Mouse (Mus musculus) cerebellum, adult 2 months (tissue): ENCODE measurements around the gene AY074887. TPM values are rescaled to one million over a fixed set of nuclear protein-coding genes. Genes with fewer than 3 reads are reported as not detected.

ENCODE experiments used
- DNase-seq, 2 experiments: peaks; one replicate each; pipeline ENCODE4 v3.0.0; 2021
- H3K27ac ChIP-seq: fragments of 200-500 bp; 2 replicates; pipeline ENCODE4 v1.5.1; 2012; ENCODE audit warnings: low read length, control low read depth, inconsistent platforms; ENCODE audit not compliant: insufficient read depth
- H3K27me3 ChIP-seq: fragments of 200-500 bp; 2 replicates; pipeline ENCODE4 v1.6.1; 2012; ENCODE audit warnings: inconsistent platforms, mild to moderate bottlenecking, low read length, moderate library complexity; ENCODE audit not compliant: control insufficient read depth, insufficient read depth
- H3K4me1 ChIP-seq: fragments of 200-500 bp; 2 replicates; pipeline ENCODE4 v1.6.1; 2011; ENCODE audit warnings: low read length; ENCODE audit not compliant: control insufficient read depth, insufficient read depth
- H3K4me3 ChIP-seq: fragments of 200-500 bp; replicated peaks from 2 replicates; pipeline ENCODE3; 2011; ENCODE audit warnings: mild to moderate bottlenecking, low read depth, low read length, control low read depth; ENCODE audit not compliant: insufficient read depth
- CTCF ChIP-seq: fragments of 200-500 bp; IDR thresholded peaks from 2 replicates; pipeline ENCODE4 v1.5.1; 2011; ENCODE audit warnings: low read depth, mild to moderate bottlenecking, control low read depth, low read length, moderate library complexity, borderline replicate concordance; ENCODE audit not compliant: insufficient read depth
- POLR2A ChIP-seq: fragments of 200-500 bp; IDR thresholded peaks from 2 replicates; pipeline ENCODE4 v1.6.1; 2011; ENCODE audit warnings: low read length, control low read depth, borderline replicate concordance; ENCODE audit not compliant: insufficient read depth
- WGBS: fragments of 180-500 bp; shearing (Covaris S2); methylation state at CpG from one replicate; pipeline ENCODE4 v1.1.7; 2018; 5-methylcytosine and 5-hydroxymethylcytosine counted together
- polyA plus RNA-seq: library from polyadenylated mRNA; depleted of rRNA; stranded (reverse); fragments of >200 nt; gene quantifications from 2 replicates; pipeline ENCODE4 v1.2.3, GENCODE M21; 2012; rRNA removed

Gene AY074887
- polyA plus RNA-seq: not detected in 2 replicates

DNA sequence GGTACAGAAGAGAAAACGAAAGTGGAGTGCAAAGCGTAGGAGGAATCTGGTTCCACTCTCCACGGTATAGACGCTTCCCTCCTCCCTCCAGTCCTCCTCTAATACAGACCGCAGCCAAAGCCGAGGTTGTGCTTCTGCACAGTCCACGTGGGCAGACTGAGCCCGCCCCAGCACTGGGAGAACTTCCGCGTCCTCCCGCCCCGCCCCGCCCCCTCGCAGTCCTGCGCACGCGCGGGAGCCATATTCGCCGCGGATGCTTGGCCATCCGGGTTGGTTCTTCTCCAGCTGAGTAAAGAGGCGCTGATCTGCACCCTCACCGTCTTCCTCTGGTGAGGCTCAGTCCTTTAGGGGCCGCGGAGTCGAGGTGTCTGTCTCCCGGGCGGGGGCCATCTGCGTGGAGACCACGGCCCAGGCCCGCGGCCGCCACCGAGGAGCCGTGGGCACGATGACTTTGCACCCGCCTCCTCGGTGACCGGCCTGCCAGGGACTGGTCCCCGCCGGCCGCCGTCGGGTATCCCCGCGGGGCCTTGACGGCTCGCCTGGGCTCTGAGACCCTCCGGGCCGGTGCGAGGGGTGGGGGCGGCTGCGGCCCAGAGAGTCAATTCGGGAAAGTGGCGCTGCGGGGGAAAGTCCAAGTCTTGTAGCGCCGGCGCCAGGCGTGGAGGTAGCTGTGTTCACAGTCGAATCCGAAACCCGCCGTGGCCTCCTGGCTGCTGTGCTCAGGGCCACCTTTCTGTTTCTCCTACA is at the start of gene AY074887, which contains the start of gene Psma4:
AY074887 (minus strand) TSS at position 424 of the 747 bp plus-strand sequence.
Psma4 (plus strand) TSS at position 216 of the 747 bp plus-strand sequence.
- peak within 1 kb of the TSS; percentile 74 for H3K4me3 ChIP-seq
- WGBS: under 1% methylated on average over 65 of the region's 65 CpGs
- TF ChIP-seq POLR2A: peak; percentile 88
- no peak for TF ChIP-seq CTCF

GRCm38 (mm10) chr9:54995645-54996044 is 44.8 kb upstream of the AY074887 start:
- TF ChIP-seq CTCF (no peak), POLR2A (no peak)
- no peak overlapping the region for H3K27ac ChIP-seq
- H3K27me3 ChIP-seq: no peaks in the 10 kb centered on the region
- H3K4me1 ChIP-seq: no peaks in the 10 kb centered on the region
- H3K4me3 ChIP-seq: no peak overlapping the region
- no peak for DNase-seq
- 86% methylated on average over 3 of the region's 3 CpGs for WGBS

More for the DNA sequence above, at the start of gene AY074887, which contains the start of gene Psma4:
- Histone ChIP-seq H3K27me3 (no peaks in the 10 kb centered on the region), H3K4me1 (no peaks in the 10 kb centered on the region; the same call in 1 of the 2 replicates), H3K27ac (peak within 1 kb of the TSS; percentile 47; the same call in 1 of the 2 replicates)
- peak; percentile 90 to 91 for DNase-seq

- no peak for DNase-seq
- no peaks in the 10 kb centered on the region for H3K4me1 ChIP-seq
- H3K27me3 ChIP-seq: no peaks in the 10 kb centered on the region
- WGBS: 47% methylated on average over 3 of the region's 3 CpGs
- TF ChIP-seq CTCF (no peak), POLR2A (no peak)
- no peak overlapping the region for H3K27ac ChIP-seq
- no peak overlapping the region for H3K4me3 ChIP-seq
These were observed 43.6 kb upstream of the AY074887 start for GRCm38 (mm10) chr9:54994381-54994780.

GRCm38 (mm10) chr9:54990362-54990761 is 39.6 kb upstream of the AY074887 start:
- H3K4me1 ChIP-seq: no peaks in the 10 kb centered on the region
- H3K27ac ChIP-seq: no peak overlapping the region
- TF ChIP-seq POLR2A: no peak
- no peak for TF ChIP-seq CTCF
- 78% methylated on average over 3 of the region's 3 CpGs for WGBS
- H3K27me3 ChIP-seq: no peaks in the 10 kb centered on the region
- no peak for DNase-seq
- H3K4me3 ChIP-seq: no peak overlapping the region

DNA sequence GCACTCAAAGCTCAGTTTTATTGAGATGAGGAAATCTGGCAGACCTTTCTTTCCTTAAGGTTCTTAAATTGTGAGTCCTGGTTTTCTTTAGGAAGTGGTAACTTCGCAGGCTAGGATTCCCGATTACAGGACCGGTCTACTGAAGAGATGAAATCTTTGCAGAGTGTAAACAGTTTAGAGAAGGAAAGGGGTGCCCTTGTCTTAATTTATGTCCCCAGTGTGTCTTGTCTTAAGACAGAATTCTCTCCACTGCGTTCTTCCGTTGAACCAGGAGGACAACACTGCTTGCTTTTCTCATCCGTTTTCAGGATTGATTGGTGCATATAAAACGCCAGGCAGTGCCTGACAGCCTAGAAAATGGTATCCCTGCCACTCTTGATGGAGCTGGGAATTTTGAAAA is 31.6 kb upstream of the AY074887 start:
- TF ChIP-seq CTCF: no peak
- no peak for TF ChIP-seq POLR2A
- H3K27me3 ChIP-seq: peaks cover 2% of the 10 kb centered on the region; the same call in 1 of the 2 replicates
- no peak overlapping the region for H3K4me3 ChIP-seq
- H3K4me1 ChIP-seq: no peaks in the 10 kb centered on the region
- H3K27ac ChIP-seq: no peak overlapping the region
- no peak for DNase-seq
- 33% methylated on average over 7 of the region's 7 CpGs for WGBS

- peak overlapping the region; percentile 12 for H3K4me3 ChIP-seq
- no peak for DNase-seq
- peaks cover 2% of the 10 kb centered on the region; the same call in 1 of the 2 replicates for H3K27me3 ChIP-seq
- WGBS: 1% methylated on average over 82 of the region's 85 CpGs
- no peak for TF ChIP-seq POLR2A
- no peak for TF ChIP-seq CTCF
- H3K27ac ChIP-seq: no peak overlapping the region
- H3K4me1 ChIP-seq: no peaks in the 10 kb centered on the region
These were observed 30.7 kb upstream of the AY074887 start for GRCm38 (mm10) chr9:54981291-54982191.

DNA sequence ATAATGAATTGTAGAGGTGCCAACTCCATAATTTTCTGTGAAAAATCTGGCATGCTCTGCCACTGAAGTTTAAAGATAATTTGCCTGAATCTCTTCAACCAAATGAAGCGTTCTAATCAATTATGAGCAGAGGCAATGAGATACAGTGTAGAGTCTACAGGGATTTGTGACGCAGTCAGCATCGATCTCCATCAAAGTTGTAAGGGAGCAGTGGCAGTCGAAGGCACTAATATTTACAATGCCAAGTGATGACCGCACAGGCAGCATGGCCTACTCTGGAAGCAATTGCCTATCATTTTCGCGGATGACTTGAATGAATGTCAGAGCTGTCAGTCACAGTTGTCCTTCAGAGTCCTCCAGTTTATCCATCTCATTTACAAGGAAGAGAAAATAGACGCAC is 29.9 kb upstream of the AY074887 start, which contains the start of gene Chrna5:
Chrna5 (plus strand) TSS at position 207 of the 400 bp plus-strand sequence.
- Histone ChIP-seq H3K4me3 (peak within 1 kb of the TSS; percentile 12), H3K27me3 (peaks cover 2% of the 10 kb centered on the region; the same call in 1 of the 2 replicates), H3K27ac (no peak within 1 kb of the TSS), H3K4me1 (no peaks in the 10 kb centered on the region)
- WGBS: 21% methylated on average over 8 of the region's 8 CpGs
- TF ChIP-seq CTCF (no peak), POLR2A (no peak)
- no peak for DNase-seq
